Mouse (Mus musculus): ENCODE measurements around the gene Muc13.

The Muc13 gene

DNA sequence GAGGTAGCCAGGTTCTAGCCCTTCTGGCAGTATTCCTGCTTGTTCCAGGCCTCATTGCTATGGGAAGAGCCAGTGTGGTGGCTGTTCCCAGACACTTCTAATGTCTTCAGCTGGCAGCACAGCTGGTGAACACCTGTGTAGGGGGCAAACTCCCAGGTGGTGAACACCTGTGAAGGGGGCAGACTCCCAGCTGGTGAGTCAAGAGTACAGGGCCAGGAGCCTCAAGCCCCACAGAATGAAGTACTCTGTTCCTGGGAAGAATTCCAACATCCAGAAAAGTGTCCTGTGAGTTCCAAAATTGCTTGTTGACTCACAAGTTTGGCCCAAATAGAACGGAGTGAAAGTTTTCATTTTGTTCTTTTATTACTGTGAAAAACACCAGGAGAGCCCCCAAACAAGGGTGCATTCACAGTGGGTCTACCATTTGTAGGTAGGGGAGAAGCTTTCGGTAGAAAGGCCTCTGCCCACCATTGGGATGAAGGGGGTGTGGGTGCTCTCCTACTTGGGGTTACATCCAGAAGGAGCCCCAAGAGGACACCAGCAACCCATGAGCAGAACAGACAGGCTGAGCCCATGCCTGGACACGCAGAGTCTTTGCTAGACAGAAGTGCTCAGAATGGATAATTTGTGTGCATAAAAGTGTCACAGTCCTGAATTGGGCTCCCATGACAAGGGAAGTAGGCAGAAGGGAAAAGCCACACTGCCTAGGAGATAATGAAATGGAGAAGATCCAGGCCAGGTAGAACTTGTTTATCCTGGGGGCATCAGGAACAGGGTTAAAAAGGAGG, 25.2 kb upstream of the Muc13 start:
- no peak for DNase-seq (ENCODE audit: low read depth in 1 of 2, low spot score in 2 of 2)

DNA sequence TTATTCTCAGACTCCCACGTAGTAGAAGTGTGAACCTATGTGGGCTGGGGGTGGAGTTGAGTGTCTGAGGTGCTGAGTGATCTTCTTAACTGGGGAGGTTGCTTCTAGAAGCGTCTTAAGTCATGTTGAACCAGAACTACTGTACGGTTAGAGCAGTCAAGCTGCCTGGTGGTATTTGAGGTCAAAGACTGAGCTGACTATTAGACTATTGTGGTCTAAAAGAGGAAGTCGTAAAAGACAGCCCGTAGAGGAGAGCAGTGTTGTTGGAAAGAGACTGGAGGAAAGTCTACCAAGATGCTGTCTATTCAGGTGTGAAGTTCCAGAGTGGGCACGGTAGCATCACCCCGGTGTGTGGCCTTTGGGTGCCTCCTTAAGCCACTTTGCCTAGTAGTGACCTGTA, 24.0 kb upstream of the Muc13 start:
- DNase-seq (ENCODE audit: low read depth in 1 of 2, low spot score in 2 of 2) = peak in 1 of 2 experiments; percentile 37

DNA sequence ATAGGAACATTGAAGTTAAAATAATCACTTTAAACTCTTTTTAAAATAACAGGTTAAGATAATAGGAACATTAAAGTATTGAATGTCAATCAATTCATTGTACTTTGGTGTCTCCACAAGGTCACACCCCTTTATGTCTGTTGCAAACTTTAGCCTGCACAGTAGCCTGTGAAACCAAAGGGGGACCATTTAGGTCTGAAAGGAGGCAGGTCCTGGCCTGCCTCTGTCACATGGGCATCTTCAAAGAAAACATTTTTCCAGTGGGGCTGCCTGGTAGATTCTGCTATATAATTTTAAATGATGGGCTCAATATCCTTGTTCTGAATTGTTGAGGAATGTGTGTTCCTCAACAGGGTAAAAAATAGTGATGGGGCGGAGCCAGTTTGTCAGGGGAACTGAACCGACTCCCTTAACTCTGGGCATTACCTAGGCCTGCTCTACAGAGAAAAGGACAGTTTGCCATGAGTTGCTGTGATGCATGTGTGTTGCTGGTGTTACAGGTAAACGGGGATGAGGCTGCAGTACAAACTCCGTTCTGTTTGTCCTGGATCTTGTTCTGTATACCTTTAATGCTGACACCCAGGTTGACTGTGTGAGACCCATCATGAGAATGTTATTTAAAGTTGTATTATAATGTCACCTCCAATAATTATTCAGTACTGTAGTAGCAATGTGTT, 22.9 kb upstream of the Muc13 start:
- DNase-seq (ENCODE audit: low read depth in 1 of 2, low spot score in 2 of 2) = no peak

DNA sequence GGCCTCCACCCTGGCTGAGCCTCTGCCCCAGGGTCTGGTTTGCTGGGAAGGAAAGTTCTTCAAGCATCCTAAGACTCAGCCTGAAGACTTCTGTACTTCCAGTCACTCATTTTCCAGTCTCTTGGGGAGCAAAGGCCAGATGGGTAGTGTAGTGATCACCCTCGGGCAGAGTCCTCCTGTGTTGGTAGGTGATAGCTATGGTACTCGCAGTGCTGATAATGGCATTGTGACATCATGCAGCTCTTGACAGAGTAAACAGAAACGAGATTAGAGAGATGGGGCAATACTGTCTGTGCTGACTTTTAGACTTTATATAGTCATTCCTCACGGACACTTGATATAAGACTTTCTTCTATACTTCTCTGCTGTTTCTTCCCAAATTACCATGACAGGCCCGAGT, 21.0 kb upstream of the Muc13 start:
- DNase-seq (ENCODE audit: low read depth in 1 of 2, low spot score in 2 of 2) = no peak

DNA sequence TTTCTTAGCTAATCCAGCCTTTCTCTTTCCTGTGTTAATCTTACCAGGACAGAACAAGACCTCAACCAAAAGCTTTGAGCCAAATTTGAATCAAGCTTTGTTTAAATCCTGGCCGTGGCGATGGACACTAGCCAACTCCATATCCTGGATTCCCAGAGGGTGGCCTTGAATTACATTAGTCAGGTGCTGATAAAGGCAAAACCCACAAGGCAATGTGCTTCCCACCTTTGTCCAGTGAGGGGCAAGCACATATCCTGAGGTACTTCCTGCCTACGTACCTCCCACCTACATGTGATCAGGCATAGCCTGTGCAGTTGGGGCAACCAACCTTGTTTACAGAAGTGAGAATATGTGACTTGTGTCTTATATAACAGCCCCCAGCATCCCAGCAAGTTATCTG, 18.9 kb upstream of the Muc13 start:
- DNase-seq (ENCODE audit: low read depth in 1 of 2, low spot score in 2 of 2) = no peak

DNA sequence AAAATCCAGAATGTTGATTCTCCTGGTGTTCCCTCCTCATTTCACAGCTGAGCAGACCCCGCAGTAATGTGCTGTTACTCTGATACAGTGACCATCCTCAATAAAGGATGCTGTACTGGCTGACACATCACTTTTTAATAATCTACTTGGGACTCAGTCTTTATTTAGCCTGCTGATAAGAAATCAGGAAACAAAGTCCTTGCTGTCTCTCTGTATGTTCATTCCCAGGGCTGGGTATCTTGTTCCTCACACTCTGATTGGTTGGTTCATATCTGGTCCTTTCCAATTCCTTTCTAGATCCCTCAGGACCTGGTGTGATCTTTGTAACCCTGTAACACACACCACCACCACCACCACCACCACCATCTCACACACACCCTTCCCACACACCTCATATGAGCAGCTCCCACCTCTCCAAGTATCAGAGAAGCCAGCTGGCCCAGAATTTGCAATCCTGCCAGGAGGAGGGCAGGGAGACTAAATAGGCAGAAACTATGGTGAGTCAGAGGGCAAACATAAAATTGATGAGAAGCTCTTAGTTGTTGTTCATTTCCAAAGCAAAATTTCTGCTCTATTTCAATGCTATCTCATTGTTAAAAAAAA, 18.0 kb upstream of the Muc13 start:
- DNase-seq (ENCODE audit: low read depth in 1 of 2, low spot score in 2 of 2) = no peak

DNA sequence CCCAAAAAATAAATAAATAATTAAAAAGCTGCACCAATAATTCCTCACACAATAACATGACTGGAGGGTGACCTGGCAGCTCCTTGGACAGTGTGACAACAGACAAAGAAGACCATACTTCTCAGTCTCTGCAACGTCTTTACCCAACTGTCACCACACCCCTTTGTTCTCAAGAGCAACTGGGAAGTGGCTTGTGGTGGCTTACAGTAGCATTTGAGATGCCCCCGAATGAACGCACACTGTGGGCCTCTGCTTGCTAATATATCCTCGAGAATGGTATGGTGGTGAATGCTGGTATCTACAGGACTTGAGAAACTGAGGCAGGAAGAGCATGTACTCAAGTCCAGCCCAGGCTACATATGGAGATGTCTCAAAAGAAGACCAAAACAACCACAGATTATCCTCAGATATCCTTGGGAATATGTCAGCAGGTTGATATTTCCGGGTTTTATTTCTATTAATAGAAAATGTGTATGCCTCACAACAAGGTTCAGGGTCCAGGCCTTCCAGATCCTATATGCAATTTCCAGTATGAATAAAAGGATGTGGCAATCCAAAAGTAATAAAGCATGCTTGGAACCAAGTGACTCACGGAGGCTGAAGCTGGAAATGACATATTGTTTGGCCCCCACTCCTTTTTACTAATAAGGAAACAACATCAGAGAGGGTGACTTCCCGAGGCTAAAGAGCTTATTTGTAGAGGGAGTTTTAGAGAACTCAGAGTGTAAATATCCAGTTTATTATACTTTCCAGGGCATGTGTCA, 16.9 kb upstream of the Muc13 start:
- no peak for DNase-seq (ENCODE audit: low read depth in 1 of 2, low spot score in 2 of 2)

DNA sequence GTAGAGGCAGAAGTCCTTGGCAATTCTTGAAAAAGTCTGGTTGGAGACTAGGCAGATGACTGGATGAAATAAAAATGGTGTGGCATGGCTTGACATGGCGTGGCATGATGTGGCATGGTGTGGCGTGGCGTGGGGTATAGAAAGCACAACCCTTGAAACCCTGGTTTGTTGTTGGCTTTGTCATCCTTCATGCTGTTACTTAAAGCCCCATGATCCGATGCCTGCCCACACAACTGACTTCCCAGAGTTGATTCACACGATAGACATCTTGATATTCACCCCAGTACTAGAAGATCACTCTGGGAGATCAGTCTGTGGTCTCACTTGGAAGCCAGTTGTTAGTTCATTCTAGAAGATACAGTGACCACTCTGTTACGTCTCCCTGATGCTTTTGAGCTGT, 16.2 kb upstream of the Muc13 start:
- DNase-seq (ENCODE audit: low read depth in 1 of 2, low spot score in 2 of 2) = no peak

DNA sequence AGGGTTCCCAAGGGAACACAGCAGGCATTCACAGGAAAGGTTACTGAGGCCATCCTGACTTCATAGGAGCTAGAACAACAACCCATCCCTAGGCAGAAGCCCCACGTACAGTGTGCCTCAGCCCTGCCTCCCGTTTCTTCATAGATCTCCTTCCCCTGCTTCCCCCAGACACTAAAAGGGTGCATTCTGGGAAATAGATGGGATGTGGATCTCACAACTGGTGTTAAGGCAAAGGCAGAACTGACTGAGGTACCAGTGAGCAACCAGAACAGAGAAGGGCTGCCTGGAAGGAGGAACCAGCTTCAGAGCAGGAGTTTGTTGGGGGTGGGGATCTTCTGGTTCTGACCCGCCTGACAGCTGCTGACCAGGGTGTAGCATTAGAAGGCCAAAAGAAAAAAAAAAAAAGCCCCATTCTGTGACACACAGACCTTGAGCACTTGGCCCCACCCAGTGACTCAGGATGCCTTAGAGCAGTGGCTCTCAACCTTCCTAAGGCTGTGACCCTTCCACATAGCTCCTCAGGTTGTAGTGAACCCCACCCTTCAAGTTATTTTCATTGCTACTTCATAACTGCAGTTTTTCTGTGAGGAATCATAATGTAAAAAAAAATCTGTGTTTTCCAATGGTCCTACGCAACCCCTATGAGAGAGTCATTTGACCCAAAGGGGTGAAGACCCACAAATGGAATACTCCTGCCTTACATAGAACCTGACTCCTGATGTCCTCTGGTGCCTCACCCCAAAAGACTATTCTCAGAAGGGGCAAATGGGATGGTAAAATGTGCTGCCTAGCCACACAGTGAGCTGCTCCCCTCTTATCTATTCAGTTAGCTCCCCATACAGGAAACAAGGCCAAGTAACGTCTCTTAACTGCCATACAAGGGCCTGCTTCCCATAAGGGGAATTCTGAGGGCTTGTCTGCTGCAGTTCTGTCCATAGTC, 11.8 kb upstream of the Muc13 start:
- peak in 1 of 2 experiments; percentile 27 for DNase-seq (ENCODE audit: low read depth in 1 of 2, low spot score in 2 of 2)

DNA sequence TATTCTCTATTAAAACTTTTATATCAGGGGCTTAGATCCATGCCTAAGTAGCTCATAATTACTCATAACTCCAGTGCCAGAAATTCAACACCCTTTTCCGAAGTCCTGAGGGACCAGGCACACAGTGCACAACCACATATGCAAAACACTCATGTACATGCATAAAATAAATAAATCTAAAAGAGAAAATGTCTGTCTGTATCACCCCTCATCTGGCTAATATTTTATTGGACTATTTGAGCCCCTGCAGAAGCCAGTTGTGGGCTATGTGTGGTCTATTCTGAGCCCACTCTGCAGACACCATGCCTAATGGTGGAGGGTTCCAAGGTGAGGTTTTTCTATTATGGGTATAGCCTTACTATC, 11.1 kb upstream of the Muc13 start:
- DNase-seq (ENCODE audit: low read depth in 1 of 2, low spot score in 2 of 2) = no peak

DNA sequence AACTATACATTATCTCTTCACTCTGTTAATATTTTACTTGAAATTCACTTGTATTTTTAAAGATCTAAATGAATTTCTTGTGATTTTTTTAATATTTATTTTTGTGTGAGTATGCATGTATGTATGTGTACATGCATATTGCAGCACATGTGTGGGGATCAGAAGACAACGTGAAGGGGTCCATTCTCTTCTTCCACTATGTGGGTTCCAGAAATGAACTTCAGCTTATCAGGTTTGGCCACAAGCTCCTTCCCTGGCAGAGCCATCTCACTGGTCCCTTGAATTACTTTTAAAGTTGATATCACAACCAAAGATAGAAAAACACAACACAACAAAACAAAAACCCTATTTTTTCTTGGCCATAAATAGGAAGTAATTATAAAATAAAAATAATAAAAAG, 9.3 kb upstream of the Muc13 start:
- DNase-seq (ENCODE audit: low read depth in 1 of 2, low spot score in 2 of 2) = no peak

DNA sequence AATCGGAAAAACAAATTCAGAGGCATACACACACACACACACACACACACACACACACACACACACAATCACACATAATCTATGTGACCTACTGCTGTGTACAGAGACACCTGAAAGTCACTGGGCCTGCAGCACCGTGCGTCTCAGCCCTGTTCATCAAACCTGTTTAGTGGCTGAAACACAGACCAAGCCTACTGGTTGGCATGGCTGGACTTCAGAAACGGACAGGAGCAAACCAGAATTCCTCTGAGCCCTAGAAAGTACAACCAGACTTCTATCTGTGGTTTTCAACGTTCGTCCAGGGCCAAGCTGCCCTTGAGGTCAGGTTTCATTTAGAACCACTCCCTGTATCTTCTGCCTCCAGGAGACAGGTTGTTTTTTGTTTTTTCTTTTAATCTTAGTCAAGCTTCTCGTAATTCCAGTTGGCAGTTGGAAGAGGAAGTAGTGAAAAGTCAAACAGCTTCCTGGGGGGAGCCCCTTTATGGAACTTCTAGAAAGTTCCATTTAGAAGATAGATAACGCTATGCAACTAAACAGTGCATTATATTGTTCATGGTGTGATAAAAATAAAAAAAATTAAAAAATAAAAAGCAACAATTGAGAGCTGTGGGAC, 8.6 kb upstream of the Muc13 start:
- no peak for DNase-seq (ENCODE audit: low read depth in 1 of 2, low spot score in 2 of 2)

DNA sequence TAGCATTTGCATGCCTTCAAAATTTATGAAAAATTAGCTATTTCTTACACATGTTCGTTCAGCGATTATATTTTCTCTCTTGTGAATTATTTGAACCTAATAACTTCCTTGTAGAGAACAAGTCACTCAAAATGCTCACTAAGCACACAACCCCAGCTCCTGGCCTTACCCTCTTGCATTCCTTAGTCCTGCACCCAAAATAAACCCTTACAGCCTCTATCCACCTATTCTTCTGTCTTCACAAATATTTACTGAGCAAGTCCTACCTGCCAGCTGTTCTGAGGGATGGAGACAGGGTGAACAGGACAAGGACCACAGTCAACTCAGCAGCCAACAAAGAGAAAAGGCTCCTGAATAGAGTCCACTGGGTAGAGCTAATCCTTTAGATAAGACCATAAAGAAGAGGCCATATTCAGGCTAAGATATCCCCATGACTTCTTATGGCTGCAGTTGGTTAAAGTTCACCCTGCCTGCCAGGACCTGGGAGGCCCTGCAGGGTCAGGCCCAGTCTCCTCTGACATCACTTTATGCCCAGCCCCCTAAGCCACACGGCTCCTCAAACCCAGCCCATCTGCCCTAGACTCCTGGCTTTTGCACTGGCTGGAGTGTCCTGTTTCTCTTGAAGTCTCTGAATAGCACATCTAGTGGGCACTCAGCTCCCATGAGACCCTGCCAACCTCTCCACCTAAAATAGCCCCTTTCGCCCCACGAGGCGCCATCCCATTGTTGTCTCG, 7.0 kb upstream of the Muc13 start:
- DNase-seq (ENCODE audit: low read depth in 1 of 2, low spot score in 2 of 2) = no peak

DNA sequence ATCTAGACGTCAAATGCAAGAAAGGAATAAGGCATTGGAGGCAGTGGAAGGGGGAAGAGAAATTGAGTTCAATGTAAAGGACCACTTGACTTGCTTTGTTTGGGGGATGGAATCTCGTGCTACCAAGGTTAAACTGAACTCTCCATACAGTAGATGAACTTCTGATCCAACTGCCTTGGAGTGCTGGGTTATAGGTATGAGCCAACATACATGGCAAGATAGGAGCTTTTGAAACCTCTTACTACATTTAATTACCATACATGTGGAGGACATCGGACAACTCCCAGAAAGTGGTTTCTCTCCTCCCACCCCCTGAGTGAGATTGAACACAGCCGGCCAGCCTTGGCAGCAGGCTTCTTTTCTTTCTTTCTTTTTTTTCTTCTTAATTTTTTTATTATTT, 1.3 kb downstream of the Muc13 start:
- no peak for DNase-seq (ENCODE audit: low read depth in 1 of 2, low spot score in 2 of 2)

DNA sequence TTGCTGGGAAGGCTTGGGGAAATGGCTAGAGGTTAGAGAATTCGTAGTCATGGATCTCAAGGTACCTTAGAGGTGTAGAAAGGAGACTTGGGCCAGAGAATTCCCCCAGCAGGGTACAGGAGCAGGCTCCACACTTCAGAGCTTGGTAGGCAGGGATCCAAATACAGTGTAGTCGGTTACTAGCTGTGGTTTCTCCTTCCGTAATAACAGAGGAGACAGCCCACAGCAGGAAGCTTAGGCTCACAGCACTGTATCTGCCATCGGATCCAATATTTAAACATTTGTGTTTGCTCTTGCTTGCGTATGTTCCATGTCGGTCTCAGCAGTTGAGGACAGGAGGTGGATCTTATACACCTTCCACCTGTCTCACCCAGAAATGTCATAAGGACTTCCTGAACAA, 2.0 kb downstream of the Muc13 start:
- no peak for DNase-seq (ENCODE audit: low read depth in 1 of 2, low spot score in 2 of 2)

DNA sequence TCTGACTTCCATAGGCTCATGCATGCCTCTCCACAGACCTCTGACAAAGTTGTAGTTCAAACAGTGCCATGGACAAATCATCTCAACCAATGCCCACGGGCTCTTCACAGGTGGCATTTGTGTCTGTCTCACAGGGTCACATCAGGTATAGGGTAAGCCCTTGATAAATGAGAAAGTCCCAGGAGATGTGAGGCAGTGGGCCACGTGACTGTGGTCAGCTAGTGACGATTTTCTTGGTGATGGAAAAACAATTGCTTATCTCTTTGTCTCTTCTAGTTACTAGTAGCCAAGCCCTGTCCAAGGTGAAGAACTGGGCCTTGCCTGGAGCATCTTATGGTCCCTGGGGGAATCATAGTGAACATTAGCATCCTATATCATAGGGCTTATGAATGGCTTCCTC, 2.9 kb downstream of the Muc13 start:
- no peak for DNase-seq (ENCODE audit: low read depth in 1 of 2, low spot score in 2 of 2)

DNA sequence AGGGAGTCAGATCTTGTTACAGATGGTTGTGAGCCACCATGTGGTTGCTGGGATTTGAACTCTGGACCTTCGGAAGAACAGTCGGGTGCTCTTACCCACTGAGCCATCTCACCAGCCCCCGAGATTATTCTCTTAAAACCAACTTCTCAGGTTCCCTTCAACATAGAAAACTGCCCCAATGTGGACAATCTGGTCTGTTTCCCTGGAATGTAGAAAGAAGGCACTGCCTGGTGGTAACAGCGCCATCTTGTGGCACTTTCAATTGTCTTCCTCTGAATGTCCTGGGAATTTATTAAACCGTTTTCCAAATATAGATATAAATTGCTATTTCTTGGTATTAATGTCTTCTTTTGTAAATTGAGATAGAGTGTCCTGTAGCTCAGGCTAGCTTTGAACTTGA, 4.0 kb downstream of the Muc13 start:
- DNase-seq (ENCODE audit: low read depth in 1 of 2, low spot score in 2 of 2) = peak in 1 of 2 experiments; percentile 13

DNA sequence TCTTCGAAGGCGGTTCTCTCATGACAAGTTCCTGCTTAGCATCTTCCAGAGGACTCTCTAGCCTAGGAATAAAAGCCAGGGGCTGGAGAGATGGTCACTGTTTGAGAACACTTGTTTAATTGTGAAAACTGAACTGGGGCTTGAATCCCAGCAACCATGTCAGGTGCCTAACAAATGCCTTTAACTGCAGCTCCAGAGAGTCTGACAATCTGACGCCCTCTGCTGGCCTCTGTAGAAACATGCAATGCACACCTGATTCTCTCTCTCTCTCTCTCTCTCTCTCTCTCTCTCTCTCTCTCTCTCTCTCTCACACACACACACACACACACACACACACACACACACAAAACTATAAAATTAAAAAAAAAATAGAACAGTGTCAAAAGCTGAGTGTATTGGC, 16.2 kb downstream of the Muc13 start:
- no peak for DNase-seq (ENCODE audit: low read depth in 1 of 2, low spot score in 2 of 2)

DNA sequence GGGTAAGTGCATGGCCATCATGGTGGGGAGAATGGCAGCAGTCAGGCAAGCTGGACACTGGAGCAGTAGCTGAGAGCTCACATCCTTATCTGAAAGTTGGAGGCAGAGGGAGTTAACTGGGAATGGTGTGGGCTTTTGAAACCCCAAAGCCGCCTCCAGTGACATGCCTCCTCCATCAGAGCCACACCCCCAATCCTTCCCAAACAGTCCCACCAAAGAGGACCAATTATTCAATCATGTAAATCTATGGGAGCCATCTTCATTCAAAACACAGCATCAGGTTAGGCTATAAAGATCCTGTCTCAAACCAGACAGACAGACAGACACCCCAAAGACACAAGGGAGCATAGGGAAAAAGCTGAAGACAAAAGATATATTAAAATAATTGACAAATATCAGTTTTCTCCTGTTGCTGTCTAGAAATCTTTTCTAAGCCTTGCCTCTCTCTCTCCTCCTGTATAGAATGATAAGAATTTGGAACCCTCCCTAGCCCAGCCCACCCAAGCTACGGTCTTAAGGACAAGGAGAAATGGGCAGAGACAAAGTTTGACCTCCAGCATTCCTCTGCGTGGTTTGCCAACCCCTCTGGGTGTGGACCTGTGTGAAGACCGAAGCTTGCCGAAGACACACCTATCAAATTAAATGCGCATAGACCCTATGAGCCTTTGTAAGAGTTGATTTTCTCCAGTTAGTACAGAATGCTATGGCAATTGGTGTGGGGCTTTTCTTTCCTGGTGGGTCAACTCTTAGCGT, 24.8 kb downstream of the Muc13 start:
- DNase-seq (ENCODE audit: low read depth in 1 of 2, low spot score in 2 of 2) = no peak

Data from monocyte, adult 2 months (primary cell).